Mouse (Mus musculus) frontal cortex, postnatal 10 days (tissue): ENCODE data around the gene Cntnap2.
"Not testable (repeated sequence)": the region's sequence is repeated elsewhere in the genome, so short reads cannot be mapped to it uniquely, and the experiment has no call there.

Experiments
- DNase-seq, 2 experiments: peaks; one replicate each; pipeline ENCODE4 v3.0.0; 2022; ENCODE audit warnings: low spot score in 2 of 2, mixed read lengths in 1 of 2

The Cntnap2 gene

DNA sequence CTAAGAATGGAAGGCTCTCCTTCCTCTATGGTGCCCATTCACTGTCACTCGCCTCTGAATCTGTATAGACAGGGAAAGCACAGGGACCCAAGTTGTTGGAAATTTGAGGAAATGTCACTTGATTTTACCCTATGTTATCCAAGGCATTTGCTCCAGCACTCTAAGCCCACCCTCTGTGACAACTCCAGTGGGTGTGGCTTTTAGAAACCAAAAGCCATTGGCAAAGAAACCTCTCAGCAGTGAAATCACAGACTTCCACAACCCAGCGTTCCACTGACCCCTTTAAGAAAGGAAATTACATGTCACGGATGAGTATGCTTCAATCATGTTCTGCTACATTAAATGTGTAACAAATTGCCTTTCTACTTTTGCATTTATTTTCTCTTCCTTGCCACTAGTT lies 1904.5 kb downstream of the Cntnap2 start:
- DNase-seq: no peak

DNA sequence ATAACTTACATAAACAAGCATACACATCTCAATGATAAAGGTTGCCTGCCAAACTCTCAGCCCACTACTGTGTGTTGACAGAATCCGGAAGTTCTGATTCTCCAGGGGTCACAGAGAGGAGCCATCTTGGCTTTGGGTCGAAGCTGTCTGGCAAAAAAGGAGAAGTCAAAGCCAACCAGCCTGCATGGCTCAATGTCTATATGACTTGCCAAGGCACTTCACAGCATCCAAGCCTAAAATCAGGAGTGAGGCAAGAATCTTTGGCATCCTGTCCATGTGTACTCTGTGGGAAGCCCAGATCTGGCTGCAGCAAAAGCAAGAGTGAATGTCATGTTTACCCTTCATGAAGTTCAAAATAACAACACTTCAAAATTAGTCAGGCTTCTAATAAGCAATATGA lies 1913.5 kb downstream of the Cntnap2 start:
- no peak for DNase-seq

- DNase-seq: no peak
These were observed 1936.9 kb downstream of the Cntnap2 start for GRCm38 (mm10) chr6:46996010-46996602.

GRCm38 (mm10) chr6:47004430-47004829 lies 1945.3 kb downstream of the Cntnap2 start:
- DNase-seq: peak; percentile 14 to 18

GRCm38 (mm10) chr6:47012933-47013332 lies 1953.8 kb downstream of the Cntnap2 start:
- DNase-seq: no peak

DNA sequence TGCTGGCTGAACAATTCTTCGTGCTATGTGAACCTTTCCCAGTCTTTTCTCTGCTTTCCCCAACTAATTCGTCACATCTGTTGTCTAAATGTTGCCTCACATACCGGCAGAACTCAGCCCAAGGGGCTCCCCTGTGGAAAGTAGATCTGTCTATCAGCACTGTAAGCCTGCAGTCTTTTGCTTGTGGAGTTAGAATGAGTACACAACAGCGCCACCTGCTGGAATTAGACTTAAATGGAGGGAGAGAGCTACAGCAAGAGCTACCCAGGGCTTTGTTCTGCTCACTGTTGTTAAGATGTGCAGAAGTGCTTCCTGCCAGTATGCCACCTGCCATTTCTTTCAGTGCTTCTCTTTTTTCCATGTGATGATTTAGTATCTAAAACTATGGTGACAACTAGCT lies 1954.4 kb downstream of the Cntnap2 start:
- peak; percentile 60 to 78 for DNase-seq

DNA sequence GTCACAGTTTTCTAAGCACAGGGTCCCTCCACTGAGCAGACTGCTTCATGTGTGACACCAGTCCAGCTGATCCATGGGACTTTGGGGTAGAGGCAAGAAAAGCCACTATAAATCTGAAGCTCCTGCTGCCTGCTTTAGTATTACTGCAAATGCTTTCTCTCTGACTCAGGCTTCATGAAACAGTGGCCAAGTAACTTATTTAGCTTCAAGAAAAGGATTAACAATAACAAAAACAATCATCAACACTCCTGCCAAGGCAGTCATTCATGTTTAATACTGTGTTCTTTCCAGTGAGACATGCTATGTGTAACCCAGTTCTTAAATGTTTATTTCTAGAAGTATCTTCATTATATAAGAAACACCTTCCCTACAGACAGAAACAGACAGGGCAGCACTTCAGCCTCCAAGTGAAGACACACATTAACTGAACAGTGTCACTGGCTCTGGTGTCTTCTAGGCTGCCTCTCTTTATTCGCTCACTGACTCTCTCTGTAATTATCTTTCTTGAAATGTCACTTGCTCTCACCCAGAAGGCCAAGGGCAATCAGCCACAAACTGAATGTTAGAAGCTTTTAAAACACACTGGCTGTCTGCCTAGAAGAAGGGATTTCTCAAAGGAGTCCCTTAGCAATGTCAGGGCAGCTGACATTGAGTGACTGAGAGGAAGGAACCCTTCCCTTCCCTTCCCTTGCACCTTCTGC lies 1955.9 kb downstream of the Cntnap2 start:
- no peak for DNase-seq

GRCm38 (mm10) chr6:47026064-47026686 lies 1967.0 kb downstream of the Cntnap2 start:
- no peak for DNase-seq

GRCm38 (mm10) chr6:47031362-47031761 lies 1972.2 kb downstream of the Cntnap2 start:
- no peak for DNase-seq

- DNase-seq: no peak
These were observed 1983.4 kb downstream of the Cntnap2 start for GRCm38 (mm10) chr6:47042602-47043001.

GRCm38 (mm10) chr6:47043586-47043985 lies 1984.4 kb downstream of the Cntnap2 start:
- DNase-seq: no peak

- DNase-seq: no peak
These were observed 1985.4 kb downstream of the Cntnap2 start for GRCm38 (mm10) chr6:47044385-47045200.

DNA sequence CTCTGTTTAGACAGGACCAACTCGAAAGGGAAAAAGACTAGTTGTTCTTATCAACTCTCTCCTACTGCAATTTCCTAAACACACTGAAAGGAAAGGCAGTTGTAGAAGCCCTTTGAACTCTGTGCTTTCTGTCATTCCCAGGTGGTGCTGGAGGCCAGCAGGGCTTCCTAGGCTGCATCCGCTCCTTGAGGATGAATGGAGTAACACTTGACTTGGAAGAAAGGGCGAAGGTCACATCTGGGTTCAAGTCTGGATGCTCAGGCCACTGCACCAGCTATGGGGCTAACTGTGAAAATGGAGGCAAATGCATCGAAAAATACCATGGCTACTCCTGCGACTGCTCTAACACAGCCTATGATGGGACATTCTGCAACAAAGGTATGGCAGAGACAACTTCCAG lies 1989.9 kb downstream of the Cntnap2 start:
- no peak for DNase-seq

DNA sequence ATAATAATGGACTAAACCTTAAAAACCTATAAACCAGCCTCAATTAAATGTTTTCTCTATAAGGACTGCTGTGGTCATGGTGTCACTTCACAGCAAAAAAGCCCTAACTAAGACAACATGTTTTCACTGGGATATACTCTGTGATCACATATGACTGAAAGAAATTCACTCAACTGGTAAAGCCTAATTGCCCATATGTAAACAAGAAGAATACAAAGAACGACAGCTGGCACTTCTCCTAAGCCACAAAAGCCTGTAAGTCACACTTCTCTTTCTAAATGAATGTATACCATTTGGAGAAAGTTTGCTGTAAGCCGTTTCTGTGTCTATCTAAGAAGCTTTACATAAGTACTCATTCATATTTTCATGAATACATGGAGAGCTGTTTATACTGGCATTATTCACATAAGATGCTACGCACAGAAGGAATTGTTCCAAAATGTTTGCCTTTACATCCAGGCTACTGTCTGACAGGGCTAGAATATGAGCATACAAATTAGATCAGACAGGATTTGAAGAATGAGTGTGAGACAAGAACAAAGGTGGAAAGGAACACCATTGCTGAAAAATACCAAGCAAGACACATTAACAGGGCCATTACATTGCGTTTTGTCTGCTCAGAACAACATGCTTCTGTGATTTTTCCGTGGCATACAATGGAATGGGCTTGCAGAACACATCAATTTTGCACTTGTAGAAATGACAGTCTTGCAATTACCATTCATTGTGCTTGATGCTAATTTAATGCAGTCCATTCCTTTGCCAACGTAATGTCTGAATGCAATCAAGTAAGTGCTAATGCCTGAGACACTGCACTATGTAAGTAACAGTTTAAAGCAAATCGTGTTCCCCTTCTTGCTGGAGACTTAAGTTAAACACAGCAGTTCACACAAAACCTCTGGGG lies 1991.4 kb downstream of the Cntnap2 start:
- no peak for DNase-seq

DNA sequence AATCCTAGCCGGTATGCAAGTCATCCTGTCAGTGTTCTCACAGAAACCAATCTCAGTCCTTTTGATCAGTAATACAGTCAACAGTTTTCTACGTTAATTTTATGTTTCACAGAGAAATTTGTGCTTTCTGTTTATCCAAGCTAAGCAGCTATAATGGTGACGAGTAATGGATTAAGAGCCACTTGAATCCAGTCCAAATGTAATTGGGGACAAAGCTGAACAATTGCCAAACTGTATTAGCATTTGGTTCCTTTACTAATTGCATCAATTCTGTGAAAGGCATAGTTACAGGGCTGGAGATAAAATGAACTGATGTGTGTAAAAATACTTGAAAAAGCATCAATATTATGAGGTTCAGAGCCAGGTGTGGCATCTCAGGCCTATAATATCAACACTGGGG lies 2002.2 kb downstream of the Cntnap2 start:
- DNase-seq: no peak

- no peak for DNase-seq
These were observed 2030.8 kb downstream of the Cntnap2 start for GRCm38 (mm10) chr6:47089998-47090397.

DNA sequence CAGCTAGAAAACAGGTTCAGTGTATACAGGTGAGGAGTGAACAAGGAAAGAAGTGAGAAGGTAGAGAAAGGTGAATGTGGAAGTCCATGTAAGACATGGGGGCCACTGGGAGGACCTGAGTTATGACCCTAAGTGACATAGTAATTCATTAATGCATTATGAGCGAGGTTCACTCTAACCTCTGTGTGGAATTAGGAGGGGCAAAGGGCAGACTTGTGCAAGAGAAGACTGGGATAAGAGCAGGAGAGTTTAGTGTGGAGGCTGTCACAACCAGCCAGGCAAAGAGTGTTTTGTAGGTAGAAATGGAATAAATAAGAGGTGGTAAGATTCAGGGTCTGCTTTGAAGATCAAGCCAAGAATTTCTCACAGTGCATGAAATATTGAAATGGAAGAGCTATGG lies 2045.8 kb downstream of the Cntnap2 start:
- no peak for DNase-seq

- no peak for DNase-seq
These were observed 2050.5 kb downstream of the Cntnap2 start for GRCm38 (mm10) chr6:47109582-47110220.

GRCm38 (mm10) chr6:47134063-47134462 lies 2074.9 kb downstream of the Cntnap2 start:
- DNase-seq: not testable (repeated sequence)

DNA sequence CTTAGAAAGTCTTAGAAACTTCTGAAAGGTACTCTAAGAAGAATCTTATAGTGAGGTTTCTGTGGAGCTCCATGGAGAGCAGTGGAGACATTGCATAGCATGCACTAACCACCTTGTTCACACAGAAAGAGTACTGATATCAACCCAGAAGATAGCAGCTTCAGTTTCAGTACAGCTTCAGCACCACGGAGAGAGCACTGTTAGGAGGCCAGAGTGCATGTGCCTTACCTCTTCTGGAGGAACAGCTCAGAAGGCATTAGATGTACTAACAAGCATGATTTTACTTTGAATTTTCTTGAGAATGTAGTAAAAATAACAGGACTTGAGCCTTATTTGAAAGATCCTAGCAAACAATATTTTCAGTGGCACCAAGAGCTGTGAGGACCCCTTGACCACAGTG lies 2093.9 kb downstream of the Cntnap2 start:
- DNase-seq: not testable (repeated sequence)
